Mouse (Mus musculus) adrenal gland (tissue): ENCODE results near the gene Tmem178.

Experiments
- intact Hi-C: fragments of 180-260 bp; cut with DNase I; formaldehyde crosslinking; loops from one replicate; pipeline ENCODE4 v1.15.1; 2025
- long read RNA-seq, 2 experiments: library from polyadenylated mRNA; unstranded; transcript quantifications; one replicate each; pipeline ENCODE4 v2.0.0; 2020; ENCODE audit warnings: borderline replicate concordance in 1 of 2; ENCODE audit not compliant: insufficient replicate concordance in 1 of 2

Tmem178 gene
- long read RNA-seq, experiment 1, transcript Tmem178-201 (4 exons, 1,696 nt) = major isoform, 9 of 9 reads
- long read RNA-seq, experiment 1, partial matches to known transcripts = 0 of 9 reads
- long read RNA-seq, experiment 1, other reads (novel, unspliced or antisense) = 0 of 9 reads
- long read RNA-seq, experiment 2, transcript Tmem178-201 (4 exons, 1,696 nt) = major isoform, 11 of 12 reads
- long read RNA-seq, experiment 2, partial matches to known transcripts = 1 of 12 reads
- long read RNA-seq, experiment 2, other reads (novel, unspliced or antisense) = 0 of 12 reads

DNA sequence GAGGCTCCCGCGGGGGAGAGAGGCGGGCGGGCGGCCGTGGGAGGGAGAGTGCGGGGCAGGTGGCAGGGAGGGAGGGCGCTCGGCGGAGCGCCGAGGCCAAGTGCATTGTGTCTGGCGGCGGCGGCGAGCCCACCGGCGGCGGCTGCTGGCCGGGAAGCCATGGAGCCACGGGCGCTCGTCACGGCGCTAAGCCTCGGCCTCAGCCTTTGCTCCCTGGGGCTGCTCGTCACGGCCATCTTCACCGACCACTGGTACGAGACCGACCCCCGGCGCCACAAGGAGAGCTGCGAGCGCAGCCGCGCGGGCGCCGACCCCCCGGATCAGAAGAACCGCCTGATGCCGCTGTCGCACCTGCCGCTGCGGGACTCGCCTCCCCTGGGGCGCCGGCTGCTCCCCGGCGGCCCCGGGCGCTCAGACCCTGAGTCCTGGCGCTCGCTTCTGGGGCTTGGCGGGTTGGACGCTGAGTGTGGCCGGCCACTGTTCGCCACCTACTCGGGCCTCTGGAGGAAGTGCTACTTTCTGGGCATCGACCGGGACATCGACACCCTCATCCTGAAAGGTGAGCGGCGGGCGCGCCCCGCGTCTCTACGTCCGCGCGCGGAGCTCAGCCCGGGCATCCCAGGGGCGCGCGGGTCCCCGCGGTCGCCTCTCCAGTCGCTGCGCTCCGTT lies at the start of gene Tmem178:
TSS of gene Tmem178 (plus strand) at position 103 of the 669 bp plus-strand sequence.
- intact Hi-C loops = no loop called here

GRCm38 (mm10) chr17:80896481-80896880 lies 48.0 kb upstream of the Tmem178 start:
- intact Hi-C loops = no loop called here

DNA sequence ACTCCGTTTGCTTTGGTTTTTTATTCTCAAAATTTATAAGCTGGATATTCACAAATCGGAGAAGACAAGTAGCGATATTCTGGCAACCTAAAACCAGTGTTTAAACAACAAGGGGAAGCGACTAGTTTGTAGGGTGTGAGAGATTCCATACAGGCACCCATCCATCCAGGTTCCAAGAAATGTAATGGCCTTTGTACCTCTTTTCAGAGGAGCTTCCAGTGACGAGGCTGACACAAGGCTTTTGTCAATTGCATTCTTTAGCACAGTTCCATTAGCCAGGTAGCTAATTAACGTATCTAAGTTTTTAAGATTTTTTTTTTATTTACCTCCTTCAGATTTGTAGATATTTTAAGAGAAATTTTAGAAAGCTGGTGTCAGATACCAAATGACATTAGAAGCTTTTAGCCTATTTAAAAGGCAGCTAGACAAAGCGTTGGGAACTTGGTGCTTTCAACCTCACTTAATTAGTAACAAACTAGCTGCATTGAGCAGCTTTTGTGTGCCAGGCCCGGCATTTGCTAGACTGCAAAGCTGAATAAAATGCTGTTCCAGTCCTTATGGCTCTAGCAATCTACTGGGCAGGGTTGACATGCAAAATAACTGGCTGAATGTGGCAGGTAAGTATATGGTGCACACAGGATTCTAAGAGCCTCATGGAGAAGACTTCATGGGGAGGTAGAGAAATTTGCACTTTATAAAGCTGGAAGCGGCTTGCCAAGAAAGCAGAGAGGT lies 46.6 kb upstream of the Tmem178 start:
- intact Hi-C loops = no loop called here

GRCm38 (mm10) chr17:80899513-80900199 lies 44.8 kb upstream of the Tmem178 start:
- intact Hi-C loops = no loop called here

- intact Hi-C loops = no loop called here
Observed at GRCm38 (mm10) chr17:80900200-80900520, 44.3 kb upstream of the Tmem178 start.

- intact Hi-C loops = no loop called here
Observed at GRCm38 (mm10) chr17:80901885-80902284, 42.5 kb upstream of the Tmem178 start.

- intact Hi-C loops = no loop called here
Observed at GRCm38 (mm10) chr17:80903121-80903875, 41.1 kb upstream of the Tmem178 start.

DNA sequence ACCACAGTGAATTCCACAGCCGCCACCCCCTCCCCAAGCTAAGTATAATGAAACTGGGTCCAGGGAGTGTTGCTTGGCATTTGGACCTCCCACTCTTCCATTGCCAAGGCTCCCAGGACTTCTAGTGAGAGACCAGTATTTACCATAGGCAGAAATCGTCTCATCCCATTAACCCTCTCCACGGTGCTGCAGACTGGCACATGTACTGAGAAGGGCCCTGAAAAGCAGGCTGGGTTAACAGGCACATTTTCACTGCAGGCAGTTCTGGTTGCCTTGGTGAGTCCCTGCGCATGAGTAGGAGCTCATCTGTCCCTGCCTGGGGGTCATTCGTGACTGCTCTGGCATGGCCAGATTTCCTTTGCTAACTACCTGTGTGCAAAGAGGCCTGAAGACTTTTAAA lies 40.4 kb upstream of the Tmem178 start:
- intact Hi-C loops = no loop called here

- intact Hi-C loops = no loop called here
Observed at GRCm38 (mm10) chr17:80915666-80916065, 28.8 kb upstream of the Tmem178 start.

- intact Hi-C loops = no loop called here
Observed at GRCm38 (mm10) chr17:80919261-80919660, 25.2 kb upstream of the Tmem178 start.

DNA sequence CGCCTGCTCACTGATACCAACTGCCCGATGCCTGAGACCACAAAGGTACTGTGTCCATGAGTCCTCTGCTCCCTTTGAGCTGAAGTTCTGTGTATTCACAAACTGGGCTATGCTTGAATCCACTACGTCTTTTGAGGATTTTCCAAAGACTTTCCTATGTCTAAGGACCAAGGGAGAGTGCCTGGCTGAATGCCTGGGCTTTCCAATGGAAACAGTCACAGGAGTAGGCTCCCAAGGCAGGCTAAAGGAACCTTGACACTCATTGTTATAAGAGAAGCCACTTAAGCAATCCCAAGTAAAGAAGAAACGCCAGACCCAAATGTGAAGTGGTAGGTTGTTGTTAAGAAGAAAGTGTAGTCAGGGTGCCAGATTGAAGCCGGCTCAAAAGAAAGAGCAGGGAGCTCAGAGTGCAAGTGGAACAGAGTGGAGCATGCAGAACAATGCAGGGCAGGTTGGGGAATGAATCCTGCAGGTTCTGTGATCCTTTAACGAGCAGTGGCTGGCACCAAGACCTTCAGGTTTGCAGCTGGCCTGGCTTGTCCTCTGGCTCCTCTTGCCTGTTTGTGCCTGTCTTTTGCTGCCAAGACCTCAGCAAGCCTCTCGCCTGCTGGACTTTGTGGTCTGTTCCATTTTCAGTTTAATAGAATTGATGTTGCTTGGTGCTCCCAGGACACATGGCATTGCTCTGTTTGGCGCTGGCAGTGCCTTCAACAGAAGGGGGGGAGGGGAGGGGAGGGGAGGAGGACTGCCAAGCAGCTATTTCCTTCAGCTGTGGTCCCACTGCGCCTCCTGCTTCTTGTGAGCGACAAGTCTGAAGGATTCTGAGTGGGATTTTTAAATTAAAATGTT lies 22.9 kb upstream of the Tmem178 start:
- intact Hi-C loops = no loop called here

GRCm38 (mm10) chr17:80925554-80925953 lies 18.9 kb upstream of the Tmem178 start:
- intact Hi-C loops = no loop called here

- intact Hi-C loops = no loop called here
Observed at GRCm38 (mm10) chr17:80927151-80927550, 17.3 kb upstream of the Tmem178 start.

GRCm38 (mm10) chr17:80932716-80933115 lies 11.7 kb upstream of the Tmem178 start:
- intact Hi-C loops = no loop called here

DNA sequence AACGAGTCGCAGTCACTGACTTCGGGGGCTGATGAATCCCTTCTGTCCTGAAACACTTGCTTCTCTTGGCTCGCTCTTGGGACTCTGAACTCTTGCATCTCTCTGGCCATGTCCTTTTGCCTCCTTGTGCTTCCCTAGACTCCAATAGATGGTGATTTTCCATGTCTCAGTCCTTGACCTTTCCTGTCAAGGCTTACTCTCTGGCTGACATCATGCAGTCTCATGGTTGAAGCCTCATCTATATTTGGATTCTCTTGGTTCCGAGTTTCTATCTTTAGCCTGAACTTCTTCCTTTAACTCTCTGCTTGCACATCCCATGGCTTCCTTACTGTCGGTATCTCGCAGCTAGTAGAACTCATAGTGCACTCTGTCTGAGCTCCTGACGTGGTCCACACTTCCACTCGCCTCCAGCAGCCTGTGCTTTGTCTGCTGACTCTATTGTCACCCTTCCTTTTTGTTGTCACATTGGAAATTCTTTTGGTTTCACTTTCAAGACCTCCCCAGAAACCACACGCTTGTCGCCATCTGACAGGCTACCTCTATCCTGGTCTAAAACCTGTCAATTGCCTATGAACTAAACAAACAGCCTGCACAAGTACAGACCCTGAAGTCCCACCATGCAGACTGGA lies 10.9 kb upstream of the Tmem178 start:
- intact Hi-C loops = no loop called here

DNA sequence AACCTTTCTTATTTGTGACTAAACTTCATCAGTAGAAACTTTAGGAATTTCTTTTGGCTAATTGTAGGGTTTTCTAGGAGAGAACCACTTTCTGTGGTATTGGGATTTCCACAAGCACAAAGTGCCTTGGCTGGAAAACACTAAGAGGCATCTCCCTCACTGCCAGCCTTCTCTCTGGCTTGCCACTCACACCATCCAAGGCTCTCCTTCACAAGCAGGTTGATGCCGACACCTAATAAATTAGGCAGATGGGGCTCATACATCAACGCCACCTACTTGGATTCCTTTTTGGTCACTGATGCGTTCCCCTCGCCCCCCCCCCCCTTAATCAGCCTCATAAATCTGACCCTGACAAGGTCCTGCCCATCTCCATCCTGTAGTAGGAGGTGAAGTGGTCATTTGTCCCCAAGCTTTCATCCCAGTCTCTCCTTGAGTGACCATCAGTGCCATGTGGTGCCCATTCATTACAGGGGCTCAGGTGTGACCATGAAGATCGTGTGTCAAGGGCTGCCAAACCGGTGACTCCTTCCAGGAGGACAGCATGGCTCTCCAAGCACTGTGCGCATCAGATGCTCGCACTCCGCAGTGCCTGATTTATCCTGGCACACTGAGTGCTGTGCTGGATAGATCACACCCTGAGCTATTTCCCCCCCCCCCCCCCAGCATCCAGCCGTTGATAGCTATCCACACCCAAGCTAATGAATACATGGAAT lies 8.5 kb upstream of the Tmem178 start:
- intact Hi-C loops = no loop called here

GRCm38 (mm10) chr17:80936521-80936920 lies 7.9 kb upstream of the Tmem178 start:
- intact Hi-C loops = no loop called here

DNA sequence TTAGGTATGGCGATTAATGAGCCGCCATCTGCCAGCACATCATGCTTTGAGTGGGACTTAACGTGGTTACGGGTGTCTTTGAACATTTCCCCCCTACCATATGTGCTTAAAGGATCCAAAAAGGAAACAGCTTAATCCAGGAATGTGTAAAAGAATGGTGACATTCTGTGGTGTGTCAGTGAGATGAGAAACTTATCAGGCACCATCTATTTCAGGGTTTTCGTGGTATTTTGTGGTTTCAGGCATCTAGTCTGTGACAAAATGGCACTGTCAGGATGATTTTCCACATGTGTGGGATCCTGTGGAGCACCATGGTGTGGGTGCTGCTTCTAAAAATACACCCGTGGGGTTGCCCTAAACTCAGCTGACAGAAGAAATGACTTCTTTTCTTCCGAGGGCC lies 4.6 kb upstream of the Tmem178 start:
- intact Hi-C loops = no loop called here

DNA sequence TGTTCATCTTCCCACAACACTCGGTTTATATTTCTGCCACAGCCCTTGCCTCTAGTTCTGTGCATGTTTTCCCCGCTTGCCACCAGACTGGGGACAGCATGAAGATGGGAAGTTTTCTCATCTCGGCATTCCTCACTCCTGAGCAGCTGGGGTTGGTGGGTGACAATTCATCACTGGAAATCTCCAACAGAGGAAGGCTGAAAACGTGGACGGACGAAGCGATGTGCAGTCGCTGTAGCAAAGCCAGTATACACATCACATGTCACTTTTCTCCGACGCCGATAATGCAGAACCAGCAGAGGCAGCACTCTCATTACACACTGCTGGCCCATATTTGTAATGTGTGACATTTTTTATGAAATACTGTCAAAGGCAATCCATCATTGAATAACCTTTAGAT lies 2.6 kb upstream of the Tmem178 start:
- intact Hi-C loops = no loop called here
